Mouse (Mus musculus): ENCODE measurements around the gene D130052B06Rik.

The D130052B06Rik gene

GRCm38 (mm10) chr11:33663599-33663998, 64.5 kb downstream of the D130052B06Rik start:
- no peak for DNase-seq (ENCODE audit: low spot score)

- DNase-seq (ENCODE audit: low spot score), result no peak
These were observed 69.3 kb downstream of the D130052B06Rik start for GRCm38 (mm10) chr11:33668376-33668775.

- no peak for DNase-seq (ENCODE audit: low spot score)
These were observed 71.2 kb downstream of the D130052B06Rik start for GRCm38 (mm10) chr11:33670105-33670965.

Data from T-cell, adult 2 months (primary cell).